Mouse (Mus musculus) heart, embryonic 16.5 days (tissue): ENCODE data around the gene Olfr56. TPM values are rescaled to one million over a fixed set of nuclear protein-coding genes. Genes with fewer than 3 reads are reported as not detected.

Experiments
- ATAC-seq: fragments of 200-750 bp; cut with Nextera tagmentation; replicated peaks from 2 replicates; pipeline ENCODE4 v1.8.0; 2017; ENCODE audit warnings: moderate number of reproducible peaks; ENCODE audit not compliant: insufficient read depth, low FRiP score; ENCODE audit errors: extremely low read depth
- H3K27ac ChIP-seq: fragments of 300-500 bp; sonication (generic); 2 replicates; pipeline ENCODE4 v1.5.1; 2014; ENCODE audit warnings: mild to moderate bottlenecking, low read length, control low read depth, moderate library complexity
- H3K27me3 ChIP-seq: fragments of 300-500 bp; sonication (generic); 2 replicates; pipeline ENCODE4 v1.6.1; 2014; ENCODE audit warnings: low read length, mixed read lengths; ENCODE audit not compliant: control insufficient read depth, insufficient read depth
- H3K36me3 ChIP-seq: fragments of 300-500 bp; sonication (generic); 2 replicates; pipeline ENCODE4 v1.6.1; 2014; ENCODE audit not compliant: control insufficient read depth, insufficient read depth
- H3K4me1 ChIP-seq: fragments of 300-500 bp; sonication (generic); 2 replicates; pipeline ENCODE4 v1.6.1; 2014; ENCODE audit warnings: low read length, mixed read lengths; ENCODE audit not compliant: control insufficient read depth, insufficient read depth
- H3K4me2 ChIP-seq: fragments of 300-500 bp; sonication (generic); 2 replicates; pipeline ENCODE4 v1.6.1; 2014; ENCODE audit warnings: low read depth, mild to moderate bottlenecking, control low read depth, low read length
- H3K4me3 ChIP-seq: fragments of 300-500 bp; sonication (generic); 2 replicates; pipeline ENCODE4 v1.5.1; 2014; ENCODE audit warnings: mild to moderate bottlenecking, control low read depth, low read length
- H3K9ac ChIP-seq: fragments of 300-500 bp; sonication (generic); 2 replicates; pipeline ENCODE4 v1.6.1; 2014; ENCODE audit warnings: low read length, control low read depth
- H3K9me3 ChIP-seq: fragments of 300-500 bp; sonication (generic); replicated peaks from 2 replicates; pipeline ENCODE4 v1.6.1; 2016; ENCODE audit warnings: low read length; ENCODE audit not compliant: control insufficient read depth
- WGBS: fragments of 180-500 bp; shearing (Covaris S2); extraction: QIAGEN DNeasy Blood & Tissue Kit; methylation state at CpG from one replicate; pipeline ENCODE4 v1.1.7; 2014; 5-methylcytosine and 5-hydroxymethylcytosine counted together
- polyA plus RNA-seq: library from polyadenylated mRNA; unstranded; fragments of >200 nt; fragmentation: Nextera tagmentation; extraction: Ambion mirVana; gene quantifications from 2 replicates; pipeline ENCODE4 v1.2.1, GENCODE M21; 2015

The Olfr56 gene
- polyA plus RNA-seq, 1 experiment from 2014 or later, result 0.07 TPM

DNA sequence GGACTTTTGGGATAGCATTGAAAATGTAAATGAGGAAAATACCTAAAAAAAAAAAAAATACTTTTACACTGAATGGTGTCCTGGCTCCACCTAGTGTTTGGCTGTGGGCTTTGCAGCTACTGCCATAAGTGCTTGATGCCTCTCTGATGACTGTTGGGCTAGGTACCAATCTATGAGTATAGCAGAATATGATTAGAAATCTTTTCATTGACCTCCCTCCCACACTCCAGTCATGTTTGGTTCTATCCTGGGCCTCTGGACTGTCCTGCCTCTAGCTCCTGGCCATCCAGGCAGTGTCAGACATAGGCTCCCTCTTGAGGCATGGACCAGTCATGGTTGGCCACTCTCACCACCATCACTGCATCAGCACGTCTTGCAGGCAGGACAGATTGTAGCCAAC, 130.1 kb downstream of the Olfr56 start:
- Histone ChIP-seq H3K4me1 (no peaks in the 10 kb centered on the region), H3K36me3 (no peaks in the 10 kb centered on the region), H3K27me3 (no peaks in the 10 kb centered on the region), H3K9ac (no peak overlapping the region), H3K4me2 (no peak overlapping the region), H3K9me3 (no peaks in the 10 kb centered on the region), H3K27ac (no peak overlapping the region), H3K4me3 (no peak overlapping the region)
- no peak for ATAC-seq
- WGBS, result 33% methylated on average over 1 of the region's 1 CpGs

DNA sequence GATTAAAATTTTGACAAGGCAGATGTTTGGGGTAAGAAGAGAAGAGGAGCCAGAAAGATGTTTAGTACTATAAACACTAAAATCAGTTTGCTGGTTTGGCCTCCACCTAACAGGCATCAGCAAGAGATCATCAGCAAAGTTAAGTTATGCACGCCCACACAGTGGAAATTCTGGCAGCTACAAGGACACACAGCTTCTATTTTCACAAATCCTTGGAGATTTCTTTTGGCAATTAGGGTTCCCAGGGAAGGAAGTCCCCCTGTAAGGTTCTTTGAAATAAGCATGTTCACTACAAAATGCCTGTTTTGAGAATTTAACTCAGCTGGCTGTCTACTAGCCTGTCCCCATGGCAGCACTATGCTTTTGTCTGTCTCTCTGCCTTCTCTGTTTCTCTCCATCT, 132.3 kb downstream of the Olfr56 start:
- Histone ChIP-seq H3K9ac (no peak overlapping the region), H3K4me1 (no peaks in the 10 kb centered on the region), H3K9me3 (no peaks in the 10 kb centered on the region), H3K27ac (0 out of 2 replicates have a peak overlapping the region, but pooled peaks have one; percentile 16), H3K4me3 (no peak overlapping the region), H3K36me3 (no peaks in the 10 kb centered on the region), H3K27me3 (no peaks in the 10 kb centered on the region), H3K4me2 (no peak overlapping the region)
- ATAC-seq, result no peak
- 41% methylated on average over 1 of the region's 1 CpGs for WGBS

GRCm38 (mm10) chr11:49112624-49113219, 134.0 kb downstream of the Olfr56 start:
- ATAC-seq, result no peak
- no peak overlapping the region for H3K27ac ChIP-seq

DNA sequence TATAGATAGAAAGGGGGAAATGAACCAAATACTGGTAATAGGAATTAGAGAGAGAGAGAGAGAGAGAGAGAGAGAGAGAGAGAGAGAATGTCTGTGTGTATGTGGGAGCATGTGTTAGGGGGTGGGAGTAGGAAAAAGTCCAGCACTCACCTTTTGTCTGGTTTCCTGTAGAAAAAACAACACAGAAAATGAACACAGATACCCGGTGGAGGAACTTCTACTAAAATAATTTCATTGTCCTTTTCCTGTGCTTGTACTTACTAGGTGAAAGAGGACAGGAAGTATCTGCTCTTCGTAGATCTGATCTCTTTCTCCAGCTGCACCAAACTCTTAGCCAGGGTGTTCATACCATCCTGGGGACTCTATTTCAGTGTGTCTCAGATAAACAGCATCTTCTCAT, 135.5 kb downstream of the Olfr56 start:
- 43% methylated on average over 2 of the region's 2 CpGs for WGBS
- H3K9me3 ChIP-seq, result no peaks in the 10 kb centered on the region
- no peak overlapping the region for H3K4me2 ChIP-seq
- no peaks in the 10 kb centered on the region for H3K27me3 ChIP-seq
- no peaks in the 10 kb centered on the region for H3K4me1 ChIP-seq
- no peak overlapping the region for H3K4me3 ChIP-seq
- H3K36me3 ChIP-seq, result no peaks in the 10 kb centered on the region
- no peak overlapping the region for H3K27ac ChIP-seq
- ATAC-seq, result peak; percentile 28; the same call in 1 of the 2 replicates
- H3K9ac ChIP-seq, result no peak overlapping the region

More at GRCm38 (mm10) chr11:49112624-49113219, 134.0 kb downstream of the Olfr56 start:
- Histone ChIP-seq H3K9ac (no peak overlapping the region), H3K4me1 (no peaks in the 10 kb centered on the region), H3K27me3 (no peaks in the 10 kb centered on the region), H3K9me3 (no peaks in the 10 kb centered on the region), H3K4me3 (no peak overlapping the region), H3K36me3 (no peaks in the 10 kb centered on the region), H3K4me2 (no peak overlapping the region)
- 64% methylated on average over 6 of the region's 6 CpGs for WGBS

DNA sequence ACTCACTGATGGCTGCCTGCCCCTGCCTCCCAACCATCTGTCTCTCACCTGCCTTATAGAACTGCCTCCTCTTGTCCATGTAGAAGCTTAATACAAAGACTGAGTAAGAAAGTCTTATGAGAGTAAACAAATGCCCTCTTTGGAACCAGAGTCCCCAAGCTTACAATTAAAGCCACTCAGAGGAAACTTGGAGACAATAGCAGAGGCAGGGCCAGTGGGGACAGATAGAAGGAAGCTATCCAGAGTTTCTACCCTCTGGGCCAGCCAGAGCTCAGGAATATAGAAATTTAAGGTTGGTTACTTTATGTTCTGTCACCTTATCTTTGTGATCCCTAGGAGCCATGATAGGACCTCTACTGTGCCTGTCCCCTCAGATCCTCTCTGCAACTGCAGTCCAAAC, 136.1 kb downstream of the Olfr56 start, which contains the start of gene Olfr1396:
Gene Olfr1396 (minus strand): TSS at position 101 of the 400 bp plus-strand sequence.
- Histone ChIP-seq H3K4me2 (no peak within 1 kb of the TSS), H3K36me3 (no peaks in the 10 kb centered on the region), H3K9me3 (no peaks in the 10 kb centered on the region), H3K4me1 (no peaks in the 10 kb centered on the region), H3K9ac (no peak within 1 kb of the TSS), H3K27ac (peak within 1 kb of the TSS; percentile 42), H3K27me3 (no peaks in the 10 kb centered on the region), H3K4me3 (no peak within 1 kb of the TSS)
- ATAC-seq, result no peak

DNA sequence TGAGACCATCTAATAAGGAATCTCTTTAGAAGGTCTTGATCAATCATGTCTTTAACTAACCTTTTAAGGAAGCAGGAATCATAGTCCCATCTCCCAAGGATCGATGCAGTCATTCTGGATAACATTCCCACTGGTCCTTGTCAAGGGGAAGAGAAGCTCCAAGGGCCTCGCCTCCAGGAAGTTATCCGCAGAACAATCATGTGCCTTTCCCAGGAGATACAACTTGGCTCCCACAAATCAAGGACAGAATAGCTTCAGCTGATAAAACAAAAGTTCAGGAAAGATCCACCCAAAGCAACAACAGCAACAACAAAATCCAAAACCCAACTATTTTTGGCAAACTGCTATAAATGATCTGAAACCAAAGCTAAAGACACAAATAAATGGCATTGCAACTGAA, 140.9 kb downstream of the Olfr56 start:
- Histone ChIP-seq H3K4me2 (no peak overlapping the region), H3K4me3 (no peak overlapping the region), H3K36me3 (no peaks in the 10 kb centered on the region), H3K9me3 (no peaks in the 10 kb centered on the region), H3K9ac (no peak overlapping the region), H3K4me1 (no peaks in the 10 kb centered on the region), H3K27me3 (no peaks in the 10 kb centered on the region), H3K27ac (no peak overlapping the region)
- WGBS, result 61% methylated on average over 3 of the region's 3 CpGs
- no peak for ATAC-seq

DNA sequence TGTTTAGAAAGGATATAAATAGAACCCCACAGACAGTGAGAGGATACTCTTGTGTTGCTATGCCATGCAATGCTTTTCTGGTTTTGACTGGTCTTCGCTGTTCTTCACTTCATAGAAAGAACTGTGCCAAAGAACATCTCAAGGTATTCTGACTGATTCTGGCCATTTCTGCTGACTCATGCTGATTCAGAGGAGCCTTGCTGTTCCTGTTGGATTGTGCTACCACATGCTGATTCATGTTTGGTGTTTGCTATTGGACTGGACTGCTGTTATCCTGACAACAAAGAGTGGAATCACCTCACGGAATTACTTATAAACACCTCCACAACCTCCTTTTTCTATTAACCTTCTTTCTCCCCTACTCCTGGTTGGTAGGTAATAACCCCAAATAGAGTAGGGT, 145.5 kb downstream of the Olfr56 start:
- Histone ChIP-seq H3K9me3 (no peaks in the 10 kb centered on the region), H3K27me3 (no peaks in the 10 kb centered on the region), H3K4me3 (no peak overlapping the region), H3K36me3 (no peaks in the 10 kb centered on the region), H3K9ac (no peak overlapping the region), H3K27ac (no peak overlapping the region), H3K4me2 (no peak overlapping the region), H3K4me1 (no peaks in the 10 kb centered on the region)
- WGBS, result 76% methylated on average over 2 of the region's 2 CpGs
- no peak for ATAC-seq

DNA sequence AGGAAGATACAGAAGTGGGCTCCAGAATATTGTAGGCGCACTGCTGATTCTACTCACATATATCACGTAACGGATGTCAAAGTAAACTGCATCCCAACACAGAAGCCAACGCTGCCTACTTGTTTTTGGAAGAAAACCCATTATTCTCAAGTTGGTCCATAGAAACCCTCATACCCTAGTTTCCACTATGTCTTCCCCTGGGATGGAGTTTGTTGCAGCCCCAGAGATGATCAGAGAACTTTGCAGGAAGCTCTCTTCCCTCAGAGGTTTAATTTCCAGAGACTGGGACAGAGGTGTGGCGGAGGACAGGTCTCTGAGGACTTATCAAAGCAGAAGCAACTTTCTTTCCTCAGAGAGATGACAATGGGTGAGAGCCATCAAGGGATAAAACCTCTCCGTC, 163.3 kb downstream of the Olfr56 start, which contains the start of gene Olfr1395:
Gene Olfr1395 (plus strand): TSS at position 301 of the 400 bp plus-strand sequence.
- Histone ChIP-seq H3K9ac (no peak within 1 kb of the TSS), H3K4me3 (no peak within 1 kb of the TSS), H3K27me3 (no peaks in the 10 kb centered on the region), H3K4me1 (no peaks in the 10 kb centered on the region), H3K9me3 (no peaks in the 10 kb centered on the region), H3K4me2 (no peak within 1 kb of the TSS), H3K36me3 (no peaks in the 10 kb centered on the region), H3K27ac (no peak within 1 kb of the TSS)
- no peak for ATAC-seq
- 85% methylated on average over 6 of the region's 6 CpGs for WGBS

DNA sequence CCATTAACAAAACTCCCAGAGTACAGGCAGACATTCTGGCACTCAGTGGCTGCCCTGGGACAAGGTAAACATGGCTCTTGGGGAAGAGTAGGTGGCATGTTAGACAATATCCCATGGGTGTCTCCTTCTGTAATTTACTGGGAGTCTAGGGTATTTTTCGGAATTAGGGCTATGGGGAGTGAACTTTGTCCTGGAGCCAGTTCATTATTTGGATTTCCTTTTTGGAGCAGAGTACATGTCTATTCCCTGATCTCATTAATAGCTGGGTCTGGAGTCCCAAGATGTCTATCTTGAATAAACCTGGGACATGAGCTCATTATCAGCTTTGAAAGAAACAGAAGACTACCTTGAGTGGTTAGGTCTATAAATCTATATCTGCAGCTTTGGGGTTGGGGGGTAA, 175.4 kb downstream of the Olfr56 start, which contains the start of gene Olfr1394:
Gene Olfr1394 (plus strand): TSS at position 301 of the 400 bp plus-strand sequence.
- H3K27ac ChIP-seq, result no peak within 1 kb of the TSS
- no peak within 1 kb of the TSS for H3K9ac ChIP-seq
- no peaks in the 10 kb centered on the region for H3K9me3 ChIP-seq
- no peaks in the 10 kb centered on the region for H3K4me1 ChIP-seq
- H3K4me2 ChIP-seq, result no peak within 1 kb of the TSS
- no peaks in the 10 kb centered on the region for H3K27me3 ChIP-seq
- WGBS, result 60% methylated on average over 1 of the region's 1 CpGs
- no peak within 1 kb of the TSS for H3K4me3 ChIP-seq
- H3K36me3 ChIP-seq, result no peaks in the 10 kb centered on the region
- ATAC-seq, result no peak
